Mouse (Mus musculus) cerebellum, adult 18-20 months (tissue): ENCODE results near the gene Bckdk.

Source experiments
- DNase-seq, 2 experiments: peaks; one replicate each; pipeline ENCODE4 v3.0.0; 2021

Gene Bckdk

GRCm38 (mm10) chr7:127896384-127896783 lies 7.5 kb upstream of the Bckdk start:
- DNase-seq = peak; percentile 74 to 76

GRCm38 (mm10) chr7:127897542-127897941 lies 6.3 kb upstream of the Bckdk start:
- no peak for DNase-seq

- no peak for DNase-seq
Measured at GRCm38 (mm10) chr7:127898179-127898956, 5.5 kb upstream of the Bckdk start.

GRCm38 (mm10) chr7:127899997-127900396 lies 3.9 kb upstream of the Bckdk start:
- DNase-seq = no peak

- no peak for DNase-seq
Measured at GRCm38 (mm10) chr7:127901772-127902171, 2.1 kb upstream of the Bckdk start.

- no peak for DNase-seq
Measured at GRCm38 (mm10) chr7:127907939-127908338, 4.1 kb downstream of the Bckdk start.

GRCm38 (mm10) chr7:127908656-127909055 lies 4.8 kb downstream of the Bckdk start:
- no peak for DNase-seq

- DNase-seq = peak; percentile 86 to 92
Measured at GRCm38 (mm10) chr7:127912190-127912871, 8.4 kb downstream of the Bckdk start, which contains the start of gene Kat8. Gene Kat8 (plus strand): TSS chr7:127912516.

GRCm38 (mm10) chr7:127912938-127913337 lies 9.1 kb downstream of the Bckdk start:
- DNase-seq = no peak

GRCm38 (mm10) chr7:127915293-127915692 lies 11.4 kb downstream of the Bckdk start:
- no peak for DNase-seq

- DNase-seq = peak; percentile 42 to 51
Measured at GRCm38 (mm10) chr7:127918203-127918602, 14.3 kb downstream of the Bckdk start.

GRCm38 (mm10) chr7:127919290-127919689 lies 15.4 kb downstream of the Bckdk start:
- DNase-seq = no peak

GRCm38 (mm10) chr7:127921516-127921915 lies 17.6 kb downstream of the Bckdk start:
- no peak for DNase-seq

- DNase-seq = no peak
Measured at GRCm38 (mm10) chr7:127922451-127923275, 18.8 kb downstream of the Bckdk start.

- DNase-seq = no peak
Measured at GRCm38 (mm10) chr7:127923714-127924113, 19.8 kb downstream of the Bckdk start.

- DNase-seq = no peak
Measured at GRCm38 (mm10) chr7:127925252-127925651, 21.4 kb downstream of the Bckdk start.

- no peak for DNase-seq
Measured at GRCm38 (mm10) chr7:127926066-127926465, 22.2 kb downstream of the Bckdk start.

GRCm38 (mm10) chr7:127926846-127927245 lies 23.0 kb downstream of the Bckdk start:
- DNase-seq = no peak

- peak in 1 of 2 experiments; percentile 1 for DNase-seq
Measured at GRCm38 (mm10) chr7:127927726-127928125, 23.8 kb downstream of the Bckdk start.

- peak in 1 of 2 experiments; percentile 33 for DNase-seq
Measured at GRCm38 (mm10) chr7:127928596-127928995, 24.7 kb downstream of the Bckdk start.

- DNase-seq = no peak
Measured at GRCm38 (mm10) chr7:127929923-127930322, 26.0 kb downstream of the Bckdk start, which contains the start of gene Prss8. Gene Prss8 (minus strand): TSS chr7:127930104.

- DNase-seq = no peak
Measured at GRCm38 (mm10) chr7:127930636-127931035, 26.8 kb downstream of the Bckdk start.
